ENCODE assay signal across 13 mouse cellular contexts in genomic region chr11:46735076-46735475, GRCm38 (mm10). TPM values are rescaled to one million over a fixed set of nuclear protein-coding genes. Genes with fewer than 3 reads are reported as not detected.
"Had no signal": no experiment of that assay in that cellular context is flagged by ENCODE, and none has a peak within 500 bp of the region (broad histone marks: within the 10 kb centered on the region; RNA-seq: fewer than 3 reads in every experiment).

TSS of gene Havcr1 (plus strand) at chr11:46735080.

RNA-seq across cellular contexts. Expression of gene Havcr1, which starts in this region (rescaled TPM):
- polyA plus RNA-seq: frontal cortex, adult 2 months; heart, adult 2 months; heart, embryonic 13.5 days; heart, postnatal 0 days; hindbrain, embryonic 11.5 days; hindbrain, embryonic 13.5 days; hindbrain, embryonic 15.5 days; hindbrain, postnatal 0 days; intestine, embryonic 15.5 days; intestine, postnatal 0 days; limb, embryonic 10.5 days; limb, embryonic 12.5 days; liver, embryonic 13.5 days had no signal
